Mouse (Mus musculus) olfactory bulb, adult 2 months (tissue): ENCODE data around the gene Lysmd2.

ENCODE experiments used
- CTCF ChIP-seq: fragments of 200-500 bp; IDR thresholded peaks from 2 replicates; pipeline ENCODE4 v1.5.1; 2012; ENCODE audit warnings: low read depth, mild to moderate bottlenecking, low read length, moderate library complexity; ENCODE audit not compliant: insufficient read depth
- POLR2A ChIP-seq: fragments of 200-500 bp; IDR thresholded peaks from 2 replicates; pipeline ENCODE4 v1.6.1; 2012; ENCODE audit warnings: mild to moderate bottlenecking, low read depth, low read length, moderate library complexity; ENCODE audit not compliant: insufficient read depth

DNA sequence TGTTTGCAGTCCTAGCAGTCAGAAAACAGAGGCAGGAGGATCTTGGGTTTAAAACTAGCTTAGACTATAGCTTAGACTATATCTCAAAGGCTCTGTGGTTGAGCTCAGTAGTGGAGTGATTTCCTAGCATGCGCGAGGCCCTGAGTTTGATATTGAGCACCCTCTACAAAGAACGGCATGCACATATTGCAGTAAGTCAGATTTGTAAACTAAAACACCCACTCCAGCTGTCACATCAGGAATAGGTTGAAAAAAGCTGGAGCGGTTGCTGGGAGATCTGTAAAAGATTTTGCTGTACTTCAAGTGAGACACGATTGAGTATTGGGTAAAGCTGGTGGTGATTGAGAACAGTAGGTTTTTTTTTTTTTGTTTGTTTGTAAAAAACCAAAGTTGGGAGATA, 55.1 kb downstream of the Lysmd2 start:
- TF ChIP-seq CTCF (no peak), POLR2A (no peak)
